Mouse (Mus musculus) forebrain, postnatal 0 days (tissue): ENCODE data around the gene Macrod1. TPM values are rescaled to one million over a fixed set of nuclear protein-coding genes. Genes with fewer than 3 reads are reported as not detected.
"Not testable (repeated sequence)": the region's sequence is repeated elsewhere in the genome, so short reads cannot be mapped to it uniquely, and the experiment has no call there.

Source experiments
- ATAC-seq: fragments of 200-750 bp; cut with Nextera tagmentation; 2 replicates; pipeline ENCODE4 v1.8.0; 2017; ENCODE audit warnings: mild to moderate bottlenecking, moderate library complexity
- DNase-seq: peaks from one replicate; pipeline ENCODE4 v3.0.0-alpha.2; 2015
- H3K27ac ChIP-seq: fragments of 300-500 bp; sonication (generic); 2 replicates; pipeline ENCODE4 v1.5.1; 2014; ENCODE audit warnings: low read depth, mild to moderate bottlenecking, antibody characterized with exemption, low read length, moderate library complexity, mixed read lengths
- H3K27me3 ChIP-seq: fragments of 300-500 bp; sonication (generic); 2 replicates; pipeline ENCODE4 v1.6.1; 2014; ENCODE audit warnings: mild to moderate bottlenecking, low read length, mixed read lengths; ENCODE audit not compliant: insufficient read depth
- H3K36me3 ChIP-seq: fragments of 300-500 bp; sonication (generic); 2 replicates; pipeline ENCODE4 v1.6.1; 2014; ENCODE audit warnings: mild to moderate bottlenecking, moderate library complexity; ENCODE audit not compliant: insufficient read depth
- H3K4me1 ChIP-seq: fragments of 300-500 bp; sonication (generic); 2 replicates; pipeline ENCODE4 v1.6.1; 2014; ENCODE audit warnings: antibody characterized with exemption; ENCODE audit not compliant: insufficient read depth
- H3K4me2 ChIP-seq: fragments of 300-500 bp; sonication (generic); 2 replicates; pipeline ENCODE4 v1.6.1; 2014; ENCODE audit warnings: low read depth, mild to moderate bottlenecking, moderate library complexity
- H3K4me3 ChIP-seq: fragments of 300-500 bp; sonication (generic); 2 replicates; pipeline ENCODE4 v1.5.1; 2014; ENCODE audit warnings: low read depth, low read length, mixed read lengths
- H3K9ac ChIP-seq: fragments of 300-500 bp; sonication (generic); 2 replicates; pipeline ENCODE4 v1.6.1; 2014; ENCODE audit warnings: mild to moderate bottlenecking
- H3K9me3 ChIP-seq: fragments of 300-500 bp; sonication (generic); 2 replicates; pipeline ENCODE4 v1.6.1; 2016; ENCODE audit warnings: low read length
- CTCF ChIP-seq: sonication (generic); IDR thresholded peaks from 2 replicates; pipeline ENCODE4 v1.5.1; 2016; ENCODE audit warnings: antibody characterized with exemption, control low read depth, low read depth
- WGBS: fragments of 180-500 bp; shearing (Covaris S2); extraction: QIAGEN DNeasy Blood & Tissue Kit; methylation state at CpG from one replicate; pipeline ENCODE4 v1.1.7; 2014; 5-methylcytosine and 5-hydroxymethylcytosine counted together
- polyA plus RNA-seq: library from polyadenylated mRNA; unstranded; fragments of >200 nt; fragmentation: Nextera tagmentation; extraction: Ambion mirVana; gene quantifications from 2 replicates; pipeline ENCODE4 v1.2.1, GENCODE M21; 2015
- total RNA-seq: library from RNA; depleted of rRNA; stranded (reverse); fragments of >200 nt; gene quantifications from 2 replicates; pipeline ENCODE4 v1.2.3, GENCODE M21; 2014

The Macrod1 gene
- total and polyA plus RNA-seq, 2 experiments from 2014 or later = 8.0 to 8.1 TPM

DNA sequence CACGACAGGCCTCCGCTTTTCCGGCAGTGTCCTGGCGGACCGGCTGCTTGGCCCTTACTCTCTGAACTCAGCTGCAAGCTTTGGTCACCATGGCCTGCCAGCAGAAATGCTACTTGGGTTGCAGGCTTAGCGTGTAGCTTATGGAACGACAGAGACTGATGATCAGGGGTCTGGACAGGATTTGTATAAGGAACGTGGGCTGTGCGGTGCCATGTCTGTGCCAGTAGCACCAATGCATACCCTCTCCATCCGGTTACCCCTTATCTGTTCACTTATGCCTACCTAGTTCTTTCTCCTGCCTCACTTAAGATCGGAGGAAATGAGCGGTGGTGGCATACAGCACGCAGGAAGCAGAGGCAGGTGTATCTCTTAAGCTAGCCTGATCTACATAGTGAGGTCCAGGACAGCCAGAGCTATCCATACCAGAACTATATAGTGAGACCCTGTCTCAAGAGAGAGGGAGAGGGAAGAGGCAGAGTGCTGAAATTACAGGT, 15.9 kb upstream of the Macrod1 start:
- DNase-seq (no peak), ATAC-seq (no peak)
- no peaks in the 10 kb centered on the region for H3K27me3 ChIP-seq
- H3K9ac ChIP-seq = peak overlapping the region; percentile 55
- 25% methylated on average over 13 of the region's 13 CpGs for WGBS
- no peaks in the 10 kb centered on the region for H3K36me3 ChIP-seq
- peak overlapping the region; percentile 51 for H3K4me2 ChIP-seq
- H3K4me1 ChIP-seq = peaks cover 8% of the 10 kb centered on the region; the same call in 1 of the 2 replicates
- no peaks in the 10 kb centered on the region for H3K9me3 ChIP-seq
- H3K27ac ChIP-seq = peak overlapping the region; percentile 84
- H3K4me3 ChIP-seq = peak overlapping the region; percentile 43
- TF ChIP-seq CTCF = no peak

DNA sequence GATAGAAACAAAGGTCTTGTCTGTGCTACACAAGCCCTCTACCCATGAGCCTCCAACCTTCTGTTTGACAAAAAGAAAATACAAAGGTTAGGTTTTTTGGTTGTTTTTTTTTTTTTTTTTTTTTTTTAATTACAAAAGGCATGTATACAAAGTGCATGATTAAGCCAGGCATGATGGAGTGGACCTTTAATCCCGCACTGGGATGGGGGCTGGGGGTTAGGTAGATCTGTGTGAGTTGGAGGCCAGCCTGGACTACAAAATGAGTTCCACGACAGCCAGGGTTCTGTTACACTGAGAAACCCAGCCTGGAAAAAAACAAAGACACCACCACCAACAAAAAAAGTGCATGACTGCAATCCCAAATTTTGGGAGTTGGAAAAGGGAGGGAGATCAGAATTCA, 15.4 kb upstream of the Macrod1 start:
- H3K9ac ChIP-seq = no peak overlapping the region
- no peaks in the 10 kb centered on the region for H3K9me3 ChIP-seq
- H3K27ac ChIP-seq = no peak overlapping the region
- no peaks in the 10 kb centered on the region for H3K36me3 ChIP-seq
- ATAC-seq (no peak), DNase-seq (no peak)
- H3K27me3 ChIP-seq = no peaks in the 10 kb centered on the region
- 86% methylated on average over 2 of the region's 2 CpGs for WGBS
- TF ChIP-seq CTCF = no peak
- no peak overlapping the region for H3K4me2 ChIP-seq
- peaks cover 8% of the 10 kb centered on the region; the same call in 1 of the 2 replicates for H3K4me1 ChIP-seq
- H3K4me3 ChIP-seq = no peak overlapping the region

DNA sequence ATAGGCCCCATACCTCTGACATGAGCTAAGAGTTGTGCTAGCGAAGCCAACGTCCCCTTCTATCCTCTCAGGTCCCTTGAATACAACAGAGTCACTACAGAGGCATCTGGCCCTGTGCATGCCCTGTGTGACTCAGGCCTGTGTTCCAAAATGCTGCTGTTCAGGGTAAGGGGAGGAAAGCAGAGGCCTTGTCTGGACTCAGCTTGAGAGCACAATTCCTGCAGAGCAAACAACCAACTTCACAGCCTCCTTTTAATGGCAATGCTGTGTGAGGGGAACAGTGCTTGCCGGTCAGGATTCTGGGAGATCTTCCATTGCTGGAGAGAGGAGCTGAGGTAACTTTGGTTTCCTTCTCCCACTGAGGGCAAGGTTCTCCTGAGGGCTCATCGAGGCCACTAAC, 12.3 kb upstream of the Macrod1 start:
- no peak for ATAC-seq

DNA sequence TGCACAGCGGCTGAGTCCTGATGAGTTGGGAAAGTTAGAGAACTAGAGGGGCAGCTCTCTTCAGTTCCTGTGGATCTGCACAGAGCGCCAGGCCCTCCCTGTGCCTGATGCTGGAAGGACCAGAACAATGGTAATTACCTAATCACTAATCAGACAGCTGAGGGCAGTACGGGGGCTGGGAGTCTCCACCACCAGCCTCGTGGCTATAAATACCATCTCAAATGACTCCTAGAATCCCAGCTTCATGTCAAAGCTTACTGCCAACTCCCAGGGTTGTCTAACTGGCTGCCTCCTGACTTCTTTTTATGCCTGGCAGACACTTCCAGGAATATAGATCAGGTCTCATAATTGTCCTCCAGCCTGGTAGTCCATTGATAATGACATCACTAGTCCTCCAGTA, 11.9 kb upstream of the Macrod1 start:
- DNase-seq (no peak), ATAC-seq (no peak)
- Histone ChIP-seq H3K4me1 (no peaks in the 10 kb centered on the region), H3K4me3 (no peak overlapping the region), H3K9me3 (no peaks in the 10 kb centered on the region), H3K4me2 (no peak overlapping the region), H3K9ac (no peak overlapping the region), H3K36me3 (no peaks in the 10 kb centered on the region), H3K27me3 (no peaks in the 10 kb centered on the region), H3K27ac (no peak overlapping the region)
- TF ChIP-seq CTCF = no peak
- 32% methylated on average over 4 of the region's 4 CpGs for WGBS

More for the DNA sequence above, 12.3 kb upstream of the Macrod1 start:
- TF ChIP-seq CTCF = no peak
- H3K36me3 ChIP-seq = no peaks in the 10 kb centered on the region
- no peaks in the 10 kb centered on the region for H3K9me3 ChIP-seq
- no peaks in the 10 kb centered on the region for H3K4me1 ChIP-seq
- H3K4me3 ChIP-seq = no peak overlapping the region
- WGBS = 72% methylated on average over 4 of the region's 4 CpGs
- no peaks in the 10 kb centered on the region for H3K27me3 ChIP-seq
- H3K4me2 ChIP-seq = no peak overlapping the region
- H3K27ac ChIP-seq = no peak overlapping the region
- H3K9ac ChIP-seq = no peak overlapping the region
- no peak for DNase-seq

DNA sequence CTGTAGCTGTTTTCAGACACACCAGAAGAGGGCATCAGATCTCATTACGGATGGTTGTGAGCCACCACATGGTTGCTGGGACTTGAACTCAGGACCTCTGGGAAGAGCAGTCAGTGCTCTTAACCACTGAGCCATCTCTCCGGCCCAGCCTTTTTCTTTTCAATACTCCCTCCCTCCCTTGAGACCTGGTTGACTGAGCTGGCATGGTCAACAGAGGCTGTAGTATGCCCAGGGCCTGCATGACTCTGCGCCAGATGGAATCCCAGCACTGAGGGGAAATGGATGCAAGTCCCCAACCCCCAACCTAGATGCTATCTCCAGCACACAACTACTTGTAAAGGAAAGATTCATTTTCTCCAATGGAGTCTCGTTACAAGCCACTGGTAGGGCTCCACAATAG, 3.2 kb upstream of the Macrod1 start:
- not testable (repeated sequence) for H3K9me3 ChIP-seq, H3K36me3 ChIP-seq, DNase-seq, H3K4me3 ChIP-seq, H3K27me3 ChIP-seq, H3K27ac ChIP-seq, ATAC-seq, H3K9ac ChIP-seq, H3K4me1 ChIP-seq, H3K4me2 ChIP-seq
- 73% methylated on average over 4 of the region's 4 CpGs for WGBS

DNA sequence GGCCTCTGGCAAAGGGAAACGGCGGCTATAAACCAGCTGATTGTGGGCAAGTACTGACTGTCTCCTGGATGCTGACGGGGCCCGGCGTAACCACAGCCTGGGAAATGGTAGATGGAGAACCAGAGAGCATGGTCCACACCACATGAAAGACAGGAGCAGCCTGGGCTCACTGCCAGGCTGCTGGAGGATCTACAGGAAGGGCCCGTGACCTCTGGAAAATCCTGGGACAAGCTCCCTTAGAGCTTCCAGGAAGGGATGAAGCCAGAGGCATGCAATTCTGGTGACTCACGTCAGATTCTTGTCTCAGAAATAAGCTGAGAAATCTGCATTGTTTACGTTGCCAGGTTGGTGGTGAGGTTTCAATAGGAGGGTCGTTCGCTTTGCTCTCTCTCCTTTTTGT, 1.8 kb upstream of the Macrod1 start:
- Histone ChIP-seq H3K36me3 (no peaks in the 10 kb centered on the region), H3K27ac (no peak overlapping the region), H3K9ac (no peak overlapping the region), H3K4me2 (no peak overlapping the region), H3K4me1 (peaks cover 5% of the 10 kb centered on the region), H3K4me3 (no peak overlapping the region), H3K9me3 (no peaks in the 10 kb centered on the region), H3K27me3 (no peaks in the 10 kb centered on the region)
- TF ChIP-seq CTCF = no peak
- 65% methylated on average over 10 of the region's 10 CpGs for WGBS
- ATAC-seq (no peak), DNase-seq (no peak)

DNA sequence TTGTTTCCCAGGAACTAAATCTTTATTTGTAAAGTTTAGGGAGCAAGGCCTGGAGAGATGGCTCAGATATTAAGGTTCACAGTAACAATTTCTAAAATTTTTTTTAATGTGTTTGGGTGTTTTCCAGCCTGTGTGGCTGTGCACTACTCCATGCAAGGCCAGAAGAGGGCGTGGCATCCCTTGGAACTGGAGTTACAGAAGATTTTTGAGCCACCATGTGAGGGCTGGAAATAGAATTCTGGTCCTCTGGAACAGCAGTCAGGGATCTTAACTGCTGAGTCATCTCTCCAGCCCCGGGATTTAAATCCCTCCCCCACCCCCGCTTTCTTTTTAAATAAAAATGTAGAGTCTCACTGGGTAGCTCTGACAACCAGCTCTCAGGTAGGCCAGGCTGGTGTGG, 1.4 kb upstream of the Macrod1 start:
- ATAC-seq = no peak
- Histone ChIP-seq H3K9ac (no peak overlapping the region), H3K36me3 (no peaks in the 10 kb centered on the region), H3K27ac (no peak overlapping the region), H3K27me3 (no peaks in the 10 kb centered on the region), H3K4me1 (peaks cover 5% of the 10 kb centered on the region), H3K9me3 (no peaks in the 10 kb centered on the region), H3K4me3 (no peak overlapping the region), H3K4me2 (no peak overlapping the region)
- no peak for DNase-seq
- WGBS = 52% methylated on average over 3 of the region's 3 CpGs
- no peak for TF ChIP-seq CTCF
